Mouse (Mus musculus): Measurements from ENCODE around the gene Trio. TPM values are rescaled to one million over a fixed set of nuclear protein-coding genes. Genes with fewer than 3 reads are reported as not detected.

Gene Trio
- polyA plus RNA-seq, 1 experiment from 2014 or later = 48.5 TPM

DNA sequence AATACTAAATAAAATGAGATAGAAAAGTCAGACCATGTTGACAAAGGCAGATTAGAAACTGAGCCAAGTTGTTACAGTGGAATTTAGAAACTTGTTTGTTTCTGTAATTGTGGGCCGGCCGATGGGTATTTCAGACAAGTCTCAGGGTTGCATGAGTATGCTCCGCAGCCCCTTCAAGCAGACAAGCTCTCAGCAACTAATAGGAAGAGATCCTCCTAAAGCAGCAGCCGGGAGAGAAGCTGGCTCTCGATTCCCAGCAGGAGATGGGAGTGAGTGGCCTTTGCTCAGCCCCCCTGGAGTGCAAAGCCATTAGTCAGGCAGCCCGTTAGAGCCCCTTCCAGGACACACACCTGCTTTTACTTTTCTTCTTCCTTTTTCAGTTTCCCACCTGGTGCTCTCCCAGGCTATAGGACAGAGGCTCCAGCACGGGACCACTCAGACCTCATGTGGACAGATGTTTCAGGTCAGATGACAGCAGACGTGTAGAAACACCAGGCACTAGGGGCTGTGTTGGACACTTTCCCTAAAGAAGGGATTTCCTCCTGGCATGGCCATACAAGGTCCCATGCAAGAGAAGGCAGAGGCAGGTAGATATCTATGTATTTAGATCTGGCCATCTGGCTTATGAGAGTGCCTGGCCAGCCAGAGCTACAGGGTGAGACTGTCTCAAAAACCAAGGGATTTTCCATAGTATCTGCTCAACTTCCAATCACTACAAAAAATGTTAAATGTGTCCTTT is 26.9 kb downstream of the Trio start:
- Histone ChIP-seq H3K27me3 (no peaks in the 10 kb centered on the region), H3K9me3 (replicated peaks) (no peaks in the 10 kb centered on the region), H3K4me3 (no peak overlapping the region), H3K36me3 (peaks cover 5% of the 10 kb centered on the region; the same call in 1 of the 2 replicates), H3K4me2 (replicated peaks) (no peak overlapping the region), H3K27ac (no peak overlapping the region), H3K4me1 (peaks cover 76% of the 10 kb centered on the region), H3K9ac (no peak overlapping the region)
- 9% methylated on average over 8 of the region's 8 CpGs for WGBS
- no peak for ATAC-seq (ENCODE audit: low FRiP score)

DNA sequence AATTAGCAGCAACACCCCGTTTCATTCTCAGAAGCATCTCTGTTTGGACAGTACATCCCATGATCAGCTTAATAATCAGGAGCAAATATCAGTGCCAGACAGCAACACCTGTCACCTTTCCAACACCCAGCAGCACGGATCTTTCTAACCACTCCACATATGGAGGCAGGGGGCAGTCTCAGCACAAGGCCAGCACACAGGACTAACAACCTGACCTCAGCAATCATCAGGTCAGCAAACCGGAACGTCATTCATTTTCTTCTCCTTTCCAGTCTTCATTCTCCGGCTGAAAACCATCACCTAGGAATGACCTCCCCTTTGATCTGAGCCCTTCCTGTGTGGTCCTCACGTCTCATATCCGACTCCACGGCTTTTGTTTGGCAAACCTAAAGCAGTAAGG is 27.7 kb downstream of the Trio start:
- Histone ChIP-seq H3K9ac (no peak overlapping the region), H3K4me1 (peaks cover 75% of the 10 kb centered on the region), H3K4me2 (replicated peaks) (no peak overlapping the region), H3K9me3 (replicated peaks) (no peaks in the 10 kb centered on the region), H3K36me3 (peaks cover 5% of the 10 kb centered on the region; the same call in 1 of the 2 replicates), H3K27me3 (no peaks in the 10 kb centered on the region), H3K27ac (no peak overlapping the region), H3K4me3 (no peak overlapping the region)
- ATAC-seq (ENCODE audit: low FRiP score) = no peak
- WGBS = 9% methylated on average over 8 of the region's 8 CpGs

DNA sequence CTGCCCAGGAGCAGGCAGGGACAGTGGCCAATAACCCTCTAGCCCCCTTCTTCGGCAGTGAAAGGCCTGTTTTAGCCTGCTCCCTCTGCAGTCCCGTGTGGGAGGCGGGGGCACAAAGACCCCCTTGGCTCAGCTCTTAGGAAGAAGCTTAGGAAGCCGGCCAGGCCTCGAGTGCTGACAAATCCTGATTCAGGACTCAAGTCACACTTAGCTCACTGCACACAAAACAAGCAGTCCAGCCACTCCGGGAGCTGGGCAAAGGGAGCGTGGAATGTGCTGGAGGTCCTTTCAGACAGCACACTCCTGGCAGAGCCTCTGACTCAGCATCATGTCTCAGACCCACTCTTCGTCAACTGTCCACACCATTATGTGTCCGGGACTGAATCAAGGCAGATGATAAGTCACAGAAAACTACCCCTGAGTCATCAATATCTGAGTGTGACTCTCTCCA is 28.2 kb downstream of the Trio start:
- Histone ChIP-seq H3K27ac (no peak overlapping the region), H3K4me3 (no peak overlapping the region), H3K27me3 (no peaks in the 10 kb centered on the region), H3K4me2 (replicated peaks) (0 out of 2 replicates have a peak overlapping the region, but pooled peaks have one; percentile 4), H3K4me1 (peaks cover 75% of the 10 kb centered on the region), H3K9me3 (replicated peaks) (no peaks in the 10 kb centered on the region), H3K36me3 (peaks cover 5% of the 10 kb centered on the region; the same call in 1 of the 2 replicates), H3K9ac (no peak overlapping the region; the same call in 1 of the 2 replicates)
- ATAC-seq (ENCODE audit: low FRiP score) = peak; percentile 41; the same call in 1 of the 2 replicates
- WGBS = 22% methylated on average over 9 of the region's 9 CpGs

DNA sequence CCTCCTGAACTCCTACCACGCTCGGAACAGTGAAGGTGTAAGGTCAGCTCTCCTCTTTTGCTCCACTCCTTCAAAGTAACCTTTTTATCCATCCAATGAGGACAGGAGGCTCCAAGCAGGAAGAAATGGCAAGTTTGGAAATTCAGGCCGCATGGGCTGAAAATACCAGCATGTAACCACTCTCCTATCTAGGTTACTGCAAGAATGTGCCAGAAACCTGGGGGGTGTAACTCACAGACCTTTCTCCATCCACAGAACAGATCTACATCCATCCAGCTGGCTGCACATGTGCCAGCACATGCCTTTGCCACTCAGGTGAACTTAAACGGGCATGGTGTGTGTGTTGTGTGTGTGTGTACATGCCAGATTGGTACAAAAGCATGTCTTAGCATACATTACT is 28.9 kb downstream of the Trio start:
- Histone ChIP-seq H3K36me3 (peaks cover 5% of the 10 kb centered on the region; the same call in 1 of the 2 replicates), H3K27ac (no peak overlapping the region), H3K27me3 (no peaks in the 10 kb centered on the region), H3K9me3 (replicated peaks) (no peaks in the 10 kb centered on the region), H3K4me3 (no peak overlapping the region), H3K9ac (no peak overlapping the region), H3K4me1 (peaks cover 73% of the 10 kb centered on the region), H3K4me2 (replicated peaks) (no peak overlapping the region)
- ATAC-seq (ENCODE audit: low FRiP score) = no peak
- WGBS = 93% methylated on average over 4 of the region's 4 CpGs

DNA sequence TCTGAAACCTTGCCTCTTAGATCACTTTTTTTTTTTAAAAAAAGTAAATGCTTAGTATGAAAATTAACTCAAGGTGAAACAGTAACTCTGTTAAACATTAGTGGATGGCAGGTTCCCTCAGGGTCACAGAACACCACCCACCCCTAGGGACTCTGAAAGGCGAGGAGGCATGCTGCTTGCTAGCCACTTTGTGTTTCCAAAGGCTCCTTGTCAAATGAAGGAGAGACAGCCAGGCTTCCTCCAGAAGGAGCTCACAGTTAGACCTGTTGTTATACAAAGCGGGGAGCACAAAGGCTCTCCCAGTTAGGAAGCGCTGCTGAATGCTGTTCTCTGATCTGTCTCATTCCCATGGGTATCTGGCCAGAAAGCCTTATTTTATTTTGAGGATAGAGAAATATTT is 30.2 kb downstream of the Trio start:
- no peaks in the 10 kb centered on the region for H3K9me3 ChIP-seq (replicated peaks)
- 12% methylated on average over 3 of the region's 3 CpGs for WGBS

GRCm38 (mm10) chr15:27994870-27995269 is 30.8 kb downstream of the Trio start:
- Histone ChIP-seq H3K4me3 (no peak overlapping the region), H3K9me3 (replicated peaks) (no peaks in the 10 kb centered on the region), H3K36me3 (peaks cover 5% of the 10 kb centered on the region; the same call in 1 of the 2 replicates), H3K27me3 (no peaks in the 10 kb centered on the region), H3K4me1 (peaks cover 69% of the 10 kb centered on the region), H3K27ac (no peak overlapping the region), H3K9ac (no peak overlapping the region), H3K4me2 (replicated peaks) (no peak overlapping the region)
- no peak for ATAC-seq (ENCODE audit: low FRiP score)
- 36% methylated on average over 13 of the region's 13 CpGs for WGBS

More for the DNA sequence above, 30.2 kb downstream of the Trio start:
- no peak overlapping the region for H3K4me3 ChIP-seq
- no peak for ATAC-seq (ENCODE audit: low FRiP score)
- peaks cover 5% of the 10 kb centered on the region; the same call in 1 of the 2 replicates for H3K36me3 ChIP-seq
- no peak overlapping the region for H3K4me2 ChIP-seq (replicated peaks)
- H3K27ac ChIP-seq = no peak overlapping the region
- H3K27me3 ChIP-seq = no peaks in the 10 kb centered on the region
- H3K9ac ChIP-seq = no peak overlapping the region
- H3K4me1 ChIP-seq = peaks cover 68% of the 10 kb centered on the region

DNA sequence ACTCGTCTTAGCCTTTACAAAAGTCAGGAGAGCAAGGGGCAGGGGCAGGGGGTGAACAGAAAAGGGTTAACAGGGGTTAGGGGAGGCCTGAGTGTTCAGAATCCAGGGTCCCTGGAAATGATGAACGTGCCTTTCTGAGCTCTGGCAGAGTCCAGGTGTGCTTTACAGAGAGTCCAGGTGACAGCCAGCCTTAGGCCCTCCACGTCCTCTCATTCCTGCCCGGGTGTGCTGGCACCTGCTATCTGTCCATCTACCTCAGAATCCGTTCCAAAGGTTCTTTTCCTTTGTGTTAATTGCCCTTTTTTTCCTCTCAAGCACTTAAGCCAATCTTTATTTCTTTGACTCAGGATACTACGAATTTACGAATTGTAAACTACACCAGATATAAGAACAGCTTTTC is 32.1 kb downstream of the Trio start:
- Histone ChIP-seq H3K27me3 (no peaks in the 10 kb centered on the region), H3K27ac (no peak overlapping the region), H3K36me3 (peaks cover 5% of the 10 kb centered on the region; the same call in 1 of the 2 replicates), H3K4me1 (peaks cover 63% of the 10 kb centered on the region), H3K9me3 (replicated peaks) (no peaks in the 10 kb centered on the region), H3K9ac (no peak overlapping the region), H3K4me2 (replicated peaks) (no peak overlapping the region), H3K4me3 (no peak overlapping the region)
- WGBS = 71% methylated on average over 7 of the region's 7 CpGs
- ATAC-seq (ENCODE audit: low FRiP score) = no peak

DNA sequence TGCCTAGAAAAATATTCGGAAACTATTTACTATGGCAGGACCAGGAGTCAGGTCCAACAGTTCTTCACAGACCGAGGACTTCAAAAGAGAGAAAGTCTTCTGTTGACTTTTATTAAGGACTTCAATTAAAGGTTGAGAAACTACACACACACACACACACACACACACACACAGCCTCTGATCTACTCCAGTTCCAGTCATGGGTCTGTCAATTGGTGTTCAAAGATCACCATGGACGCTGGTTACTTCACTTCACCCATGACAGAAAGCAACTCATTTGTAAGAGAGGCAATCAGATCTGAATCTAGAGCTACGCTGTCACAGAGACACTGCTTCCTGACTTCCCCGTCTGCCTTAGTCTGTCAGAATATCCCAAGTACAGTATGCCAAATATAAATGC is 33.1 kb downstream of the Trio start:
- Histone ChIP-seq H3K4me2 (replicated peaks) (no peak overlapping the region), H3K9ac (no peak overlapping the region), H3K4me3 (no peak overlapping the region), H3K36me3 (peaks cover 5% of the 10 kb centered on the region; the same call in 1 of the 2 replicates), H3K4me1 (peaks cover 63% of the 10 kb centered on the region), H3K9me3 (replicated peaks) (no peaks in the 10 kb centered on the region), H3K27me3 (no peaks in the 10 kb centered on the region), H3K27ac (no peak overlapping the region)
- 72% methylated on average over 5 of the region's 5 CpGs for WGBS
- no peak for ATAC-seq (ENCODE audit: low FRiP score)

- WGBS = 74% methylated on average over 6 of the region's 6 CpGs
- ATAC-seq (ENCODE audit: low FRiP score) = no peak
- Histone ChIP-seq H3K4me1 (peaks cover 61% of the 10 kb centered on the region), H3K4me2 (replicated peaks) (no peak overlapping the region), H3K27ac (no peak overlapping the region), H3K36me3 (peaks cover 5% of the 10 kb centered on the region; the same call in 1 of the 2 replicates), H3K9ac (no peak overlapping the region), H3K4me3 (no peak overlapping the region), H3K9me3 (replicated peaks) (no peaks in the 10 kb centered on the region), H3K27me3 (no peaks in the 10 kb centered on the region)
These were observed 33.6 kb downstream of the Trio start for GRCm38 (mm10) chr15:27991892-27992593.

GRCm38 (mm10) chr15:27991066-27991701 is 34.5 kb downstream of the Trio start:
- H3K9me3 ChIP-seq (replicated peaks) = no peaks in the 10 kb centered on the region
- H3K9ac ChIP-seq = no peak overlapping the region
- no peaks in the 10 kb centered on the region for H3K27me3 ChIP-seq
- H3K36me3 ChIP-seq = peaks cover 2% of the 10 kb centered on the region; the same call in 1 of the 2 replicates
- H3K4me1 ChIP-seq = peaks cover 59% of the 10 kb centered on the region
- no peak for ATAC-seq (ENCODE audit: low FRiP score)
- no peak overlapping the region; the same call in 1 of the 2 replicates for H3K27ac ChIP-seq
- H3K4me3 ChIP-seq = no peak overlapping the region
- no peak overlapping the region for H3K4me2 ChIP-seq (replicated peaks)
- 70% methylated on average over 17 of the region's 17 CpGs for WGBS

- no peak overlapping the region for H3K9ac ChIP-seq
- H3K27me3 ChIP-seq = no peaks in the 10 kb centered on the region
- no peak overlapping the region for H3K4me2 ChIP-seq (replicated peaks)
- WGBS = 69% methylated on average over 7 of the region's 7 CpGs
- ATAC-seq (ENCODE audit: low FRiP score) = no peak
- no peak overlapping the region for H3K27ac ChIP-seq
- no peaks in the 10 kb centered on the region for H3K36me3 ChIP-seq
- no peak overlapping the region for H3K4me3 ChIP-seq
- H3K4me1 ChIP-seq = peaks cover 36% of the 10 kb centered on the region
- no peaks in the 10 kb centered on the region for H3K9me3 ChIP-seq (replicated peaks)
These were observed 37.7 kb downstream of the Trio start for GRCm38 (mm10) chr15:27987979-27988378.

DNA sequence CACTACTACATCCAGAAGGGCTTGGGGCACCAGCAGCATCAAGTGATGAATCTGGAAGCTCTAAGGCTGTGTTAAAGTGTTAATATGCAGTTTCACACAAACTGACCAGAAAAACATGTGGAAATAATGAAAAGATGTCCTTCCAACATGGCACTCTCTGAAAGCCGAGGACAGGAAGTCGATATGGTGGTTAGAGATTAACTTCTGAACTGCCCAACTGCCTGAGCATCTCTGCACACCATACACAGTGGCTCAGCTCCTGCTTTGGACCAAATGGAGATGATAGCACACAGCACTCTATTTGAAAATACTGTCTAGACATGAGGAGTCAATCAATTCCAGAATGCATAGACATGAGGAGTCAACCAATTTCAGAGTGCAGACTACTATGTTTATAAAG is 40.8 kb downstream of the Trio start:
- Histone ChIP-seq H3K27me3 (no peaks in the 10 kb centered on the region), H3K4me3 (no peak overlapping the region), H3K27ac (no peak overlapping the region), H3K36me3 (no peaks in the 10 kb centered on the region), H3K4me2 (replicated peaks) (no peak overlapping the region), H3K9ac (no peak overlapping the region), H3K9me3 (replicated peaks) (no peaks in the 10 kb centered on the region), H3K4me1 (peaks cover 44% of the 10 kb centered on the region)
- WGBS = 88% methylated on average over 2 of the region's 2 CpGs
- ATAC-seq (ENCODE audit: low FRiP score) = no peak
